Mouse (Mus musculus): ENCODE measurements around the gene Aff2.

Aff2 gene

DNA sequence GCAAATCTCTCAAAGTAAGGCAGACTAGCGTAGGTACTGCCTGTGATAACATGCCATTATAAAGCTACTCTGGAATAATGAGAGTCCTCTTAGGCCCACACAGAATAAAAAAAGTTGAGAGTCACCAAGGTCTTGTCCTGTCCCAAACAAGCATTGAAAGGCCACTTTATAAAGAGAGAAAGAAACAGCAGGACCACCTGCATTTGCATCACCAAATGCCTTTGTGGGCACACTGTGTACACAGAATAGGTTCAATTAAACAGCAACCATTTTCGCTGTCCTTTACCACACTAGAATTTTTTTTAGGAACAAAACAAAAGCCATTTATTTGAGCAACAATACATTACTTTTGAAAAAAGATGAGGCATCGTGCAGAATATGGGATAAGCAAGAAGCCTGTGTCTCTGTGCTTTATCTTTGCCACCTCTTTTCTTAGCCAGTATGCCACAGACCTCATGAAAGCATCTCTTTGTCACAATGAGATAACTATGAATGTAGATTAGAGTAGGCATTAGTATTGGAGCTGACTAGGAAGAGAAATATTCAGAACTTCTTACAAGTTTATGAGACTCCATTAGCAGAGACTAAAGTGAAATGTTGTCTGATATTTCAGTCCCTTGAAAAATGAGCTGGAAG is 385.0 kb downstream of the Aff2 start:
- no peak for DNase-seq (ENCODE audit: low read depth, low spot score)

DNA sequence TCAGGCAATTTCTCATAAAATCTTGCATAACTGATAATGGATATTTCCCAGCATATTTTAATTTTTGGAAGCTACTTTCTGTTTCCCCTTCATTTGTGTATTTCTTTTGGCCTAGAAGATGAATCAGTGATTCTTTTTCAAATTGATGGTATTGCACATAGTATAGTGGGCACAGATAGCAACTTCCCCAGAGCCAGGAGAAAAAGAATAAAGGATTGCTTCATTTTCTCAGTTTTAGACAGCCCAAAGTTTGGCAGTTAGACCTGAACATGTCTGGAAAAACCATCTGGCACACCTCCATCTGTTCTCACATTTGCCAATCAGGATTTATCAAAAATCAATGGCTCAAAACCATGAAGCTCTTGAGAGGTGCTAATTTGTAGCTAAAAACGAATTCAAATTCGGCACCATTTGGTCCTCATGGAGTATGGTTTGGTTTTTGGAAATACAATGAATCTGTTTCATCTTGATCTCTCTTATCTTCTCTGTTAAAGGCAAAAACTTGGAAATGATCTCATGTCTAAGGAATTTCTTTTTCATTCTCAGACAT is 441.9 kb downstream of the Aff2 start:
- no peak for DNase-seq (ENCODE audit: low read depth, low spot score)

DNA sequence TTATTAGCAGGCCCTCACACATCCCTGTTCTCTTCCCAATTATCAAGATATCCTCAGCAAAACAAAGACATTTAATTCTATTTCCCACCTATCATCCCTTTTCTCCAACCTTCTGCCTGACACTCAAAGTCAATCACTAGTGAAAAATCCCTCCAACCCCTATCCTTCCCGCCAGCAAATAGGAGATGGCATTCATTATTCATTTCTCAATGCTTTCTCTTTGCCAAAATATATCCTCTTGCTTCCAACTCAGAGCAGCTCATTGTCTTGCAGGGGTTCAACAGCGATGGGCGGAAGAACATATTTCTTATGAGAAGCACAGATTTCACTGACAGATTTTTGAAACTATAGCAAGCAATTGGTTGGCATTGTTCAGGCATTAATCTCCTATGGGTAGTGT is 442.4 kb downstream of the Aff2 start:
- DNase-seq (ENCODE audit: low read depth, low spot score): no peak

DNA sequence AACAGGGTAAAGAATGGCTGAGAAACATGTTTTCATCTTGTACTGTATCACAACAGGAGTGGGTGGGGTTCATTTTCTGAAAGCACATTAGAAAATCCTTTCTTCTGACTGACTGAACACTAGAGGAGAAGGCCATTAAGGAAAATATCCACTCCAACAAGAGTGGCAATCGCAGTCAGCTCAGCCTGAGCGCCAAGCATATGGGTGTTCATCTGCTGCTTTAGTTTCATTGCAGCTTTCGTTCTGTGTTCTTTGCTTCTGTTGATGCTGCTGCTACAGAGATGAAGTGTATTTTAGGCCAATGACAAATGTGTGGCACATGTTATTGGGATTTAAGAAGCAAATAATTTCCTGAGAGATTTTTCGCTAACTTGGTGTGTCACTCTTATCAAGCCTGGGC is 451.7 kb downstream of the Aff2 start:
- DNase-seq (ENCODE audit: low read depth, low spot score): no peak

DNA sequence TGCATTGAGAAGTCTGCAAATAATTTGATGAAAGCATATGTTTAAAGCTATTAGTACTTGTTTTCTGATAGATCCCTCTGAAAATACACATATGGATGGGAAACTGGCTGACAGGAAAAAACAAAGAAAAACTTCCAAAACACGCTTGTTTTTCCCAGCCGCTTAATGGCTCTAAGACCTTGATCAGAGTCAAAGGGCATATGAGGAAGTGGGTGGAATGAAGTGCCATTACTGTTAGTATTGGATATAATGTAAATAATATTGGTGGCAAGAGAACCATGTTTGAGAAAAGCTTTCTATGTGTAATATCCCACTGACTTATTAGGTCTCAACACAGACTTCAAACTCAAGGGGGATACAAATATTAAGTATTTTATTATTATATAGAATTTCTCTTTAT is 455.0 kb downstream of the Aff2 start:
- no peak for DNase-seq (ENCODE audit: low read depth, low spot score)

DNA sequence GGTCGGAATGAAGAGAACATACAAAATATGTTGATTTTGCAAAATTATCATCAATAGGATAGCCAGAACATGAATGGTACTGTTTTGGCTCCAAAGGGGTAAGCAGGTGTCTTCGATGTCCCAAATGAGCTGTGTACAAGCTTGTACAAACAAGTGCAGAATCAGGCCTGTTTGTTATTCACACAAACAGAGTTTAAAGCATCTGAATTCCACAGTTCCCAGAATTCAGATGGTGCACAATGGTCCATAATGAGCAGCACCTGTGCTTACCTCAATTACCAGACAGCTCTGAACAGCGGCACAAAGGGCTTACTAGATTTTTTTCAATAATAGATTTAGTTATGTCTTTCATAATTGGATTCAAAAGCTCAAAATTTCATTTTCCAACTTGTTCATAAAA is 457.6 kb downstream of the Aff2 start:
- DNase-seq (ENCODE audit: low read depth, low spot score): no peak

DNA sequence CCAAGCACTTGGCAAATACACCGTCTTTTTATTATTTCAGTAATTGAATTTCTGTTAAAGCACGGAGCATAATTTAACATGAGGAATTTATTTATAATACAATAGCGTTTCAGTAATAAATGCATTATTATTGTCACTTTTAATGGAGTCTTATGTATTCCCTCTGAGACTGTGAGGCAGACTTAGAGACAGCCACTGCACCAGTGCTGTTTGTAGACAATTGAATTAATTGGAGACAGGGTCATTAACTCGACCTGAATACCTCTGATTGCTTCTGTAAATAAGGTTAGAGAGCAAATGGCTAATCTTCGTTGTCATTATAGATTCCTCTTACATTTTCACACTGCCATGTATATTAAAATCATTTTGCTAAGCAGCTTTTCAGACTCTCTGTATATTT is 458.1 kb downstream of the Aff2 start:
- no peak for DNase-seq (ENCODE audit: low read depth, low spot score)

DNA sequence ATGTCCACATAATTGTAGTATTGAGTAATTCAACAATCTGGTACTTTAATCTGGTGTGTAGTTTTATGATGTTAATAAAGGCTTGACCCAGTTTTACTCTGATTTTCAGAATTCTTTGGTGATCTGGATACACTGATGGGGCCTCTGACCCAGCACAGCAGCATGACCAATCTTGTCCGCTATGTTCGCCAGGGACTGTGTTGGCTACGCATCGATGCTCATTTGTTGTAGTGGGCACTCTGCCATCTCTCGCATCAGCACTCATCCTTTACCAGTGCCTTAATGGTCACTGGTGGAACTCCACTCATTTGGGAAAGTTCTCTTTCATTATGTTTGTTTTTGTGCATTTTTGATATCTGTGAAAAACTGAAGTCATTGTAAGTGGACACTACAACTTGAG is 507.5 kb downstream of the Aff2 start:
- no peak for DNase-seq (ENCODE audit: low read depth, low spot score)

DNA sequence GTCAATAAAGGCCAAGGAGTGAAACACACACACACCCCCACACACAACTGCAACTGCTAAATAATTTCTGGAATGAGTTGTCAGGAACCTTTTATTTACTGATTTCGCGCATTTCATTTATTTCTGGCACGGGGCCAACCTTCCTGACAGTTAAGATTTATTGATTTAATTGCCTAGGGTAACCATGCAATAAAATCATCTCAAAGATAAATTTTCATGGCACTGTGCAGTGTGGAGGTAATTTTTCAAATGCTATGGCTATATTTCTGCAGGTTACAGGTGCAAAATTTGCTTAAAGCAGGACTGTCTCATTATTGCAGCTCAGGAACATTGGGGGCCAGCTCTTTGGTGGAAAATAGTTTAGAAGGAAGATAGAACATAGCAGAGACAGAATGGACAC is 531.6 kb downstream of the Aff2 start:
- no peak for DNase-seq (ENCODE audit: low read depth, low spot score)
